Mouse (Mus musculus) MN1 (cell line): ENCODE measurements around the gene Dcaf11.

Experiments used
- DNase-seq: peaks from one replicate; pipeline ENCODE4 v3.0.0-alpha.2; 2016; ENCODE audit warnings: low spot score

Dcaf11 gene

DNA sequence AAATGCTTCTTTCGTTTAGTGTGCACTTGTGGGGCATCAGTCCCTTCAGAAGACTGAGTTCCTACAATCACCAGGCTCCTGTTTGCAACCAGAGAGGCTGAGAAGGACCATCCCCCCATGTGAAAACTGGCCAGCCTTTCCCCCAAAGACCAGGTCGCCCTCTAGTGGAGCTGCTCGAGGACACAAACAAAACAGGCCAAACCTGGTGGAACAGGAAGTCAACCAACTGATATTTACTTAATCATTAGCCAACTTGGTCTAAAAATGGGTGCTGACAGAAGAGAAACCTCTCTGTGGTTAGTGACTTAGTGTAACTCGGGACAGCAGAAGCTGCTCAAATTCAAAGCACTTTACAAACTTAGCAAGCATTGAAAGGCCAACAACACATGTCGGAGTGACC is 2.8 kb upstream of the Dcaf11 start:
- peak; percentile 80 for DNase-seq

DNA sequence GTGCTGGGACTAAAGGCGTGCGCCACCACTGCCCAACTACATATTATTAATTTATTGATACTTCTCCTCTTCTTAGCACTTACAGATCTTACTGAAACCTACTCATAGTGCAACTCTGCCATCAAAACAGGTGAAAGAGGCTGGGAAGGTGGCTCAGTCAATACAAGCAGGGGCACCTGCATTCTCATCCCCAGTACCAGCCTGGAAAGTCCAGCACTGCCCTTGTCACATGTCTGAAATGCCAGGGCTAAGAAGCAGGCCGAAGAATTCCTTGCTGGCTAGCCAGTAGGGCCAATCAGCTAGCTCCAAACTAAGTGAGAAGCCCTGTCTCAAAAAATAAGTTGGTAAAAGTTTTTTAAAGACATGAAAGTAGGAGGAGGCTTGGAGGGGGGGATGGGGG is 2.2 kb upstream of the Dcaf11 start:
- DNase-seq, result no peak

DNA sequence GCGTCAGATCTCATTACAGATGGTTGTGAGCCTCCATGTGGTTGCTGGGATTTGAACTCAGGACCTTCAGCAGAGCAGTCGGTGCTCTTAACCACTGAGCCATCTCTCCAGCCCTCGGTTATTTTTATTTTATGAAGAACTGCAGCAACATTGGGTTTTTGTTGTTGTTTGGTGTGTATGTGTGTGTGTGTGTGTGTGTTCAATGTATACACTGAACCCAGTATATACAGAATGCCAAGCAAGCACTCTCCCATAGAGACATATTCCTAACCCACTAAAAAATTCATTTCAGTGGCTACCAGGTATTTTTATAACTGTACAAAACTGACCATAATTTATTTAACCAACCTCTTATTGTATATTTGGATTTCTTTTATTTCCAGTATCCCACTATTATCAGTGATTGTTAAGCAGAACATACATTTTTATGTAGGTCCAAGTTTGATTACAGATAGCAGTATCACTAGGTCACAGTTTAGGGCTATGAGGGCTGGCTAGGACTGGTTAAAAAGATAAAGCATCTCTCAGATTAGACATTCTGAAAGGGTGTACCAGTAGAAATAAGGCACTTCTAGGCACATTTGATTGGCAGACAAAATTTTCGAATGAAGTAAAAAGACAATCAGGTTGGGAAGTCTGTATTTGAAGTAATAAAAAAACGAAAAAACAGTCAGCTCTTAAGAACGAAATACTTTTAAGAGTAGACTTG is 912 bp upstream of the Dcaf11 start:
- DNase-seq, result no peak

DNA sequence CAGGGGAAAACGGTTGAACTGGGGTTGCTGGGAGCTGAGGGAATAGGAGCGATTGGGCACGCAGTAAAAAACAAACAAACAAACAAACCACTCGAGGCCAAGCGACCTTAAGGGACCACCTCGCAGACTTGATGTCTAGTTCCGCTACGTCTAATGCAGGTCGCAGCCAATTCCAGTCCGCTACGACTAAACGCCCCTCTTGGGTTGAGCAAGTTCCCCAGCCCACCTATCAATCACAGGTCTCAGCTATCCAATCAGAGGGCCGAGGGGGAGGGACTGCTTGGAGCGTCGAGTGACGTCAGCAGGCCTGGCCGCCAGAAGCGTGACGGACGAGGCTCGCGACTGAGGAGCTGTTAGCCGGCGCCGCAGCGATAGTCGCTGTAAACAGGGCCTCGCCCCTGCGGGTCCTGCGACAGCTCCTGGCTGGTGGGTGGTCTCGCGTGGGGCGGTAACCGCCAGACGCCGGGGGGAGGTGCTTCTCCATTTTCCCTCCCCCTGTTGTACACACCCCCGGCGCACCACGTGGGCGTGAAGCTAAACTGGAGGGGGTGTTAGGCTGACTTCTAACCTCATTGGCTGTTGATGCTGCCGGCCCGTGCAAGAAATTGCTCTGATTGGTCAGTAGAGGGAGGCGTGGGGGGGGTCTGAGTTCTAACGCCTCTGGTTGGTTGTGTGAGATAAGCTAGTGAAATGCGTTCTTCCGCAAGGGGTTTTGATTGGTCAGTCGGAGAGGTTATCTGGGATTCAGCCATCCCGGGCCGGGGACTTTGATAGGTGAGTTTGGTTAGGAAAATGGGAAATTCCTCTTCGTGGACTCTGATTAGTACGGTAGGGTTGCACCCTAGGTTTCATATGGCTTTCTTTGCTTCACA is 632 bp downstream of the Dcaf11 start, which contains the start of gene A730061H03Rik:
Gene A730061H03Rik, minus strand, starts transcription at position 205 of the 872 bp plus-strand sequence.
- peak; percentile 97 for DNase-seq

DNA sequence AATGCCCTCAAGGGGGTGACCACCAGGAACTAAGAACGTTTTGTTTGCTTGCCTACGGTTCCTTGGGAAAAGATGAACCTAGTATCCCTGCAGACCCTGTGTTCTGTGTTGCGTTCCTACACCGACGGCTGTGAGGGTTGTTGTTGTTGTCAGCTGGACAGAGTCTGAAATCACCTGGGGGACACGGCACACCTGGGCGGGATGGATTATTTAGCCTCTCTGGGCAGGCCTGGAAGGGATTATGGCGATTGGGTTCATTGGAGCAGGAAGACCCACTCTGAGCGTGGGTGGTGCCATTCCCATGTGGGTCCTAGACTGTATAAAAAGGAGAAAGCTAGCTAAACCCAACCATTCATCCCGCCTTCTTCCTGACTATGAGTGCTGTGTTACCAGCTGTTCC is 2.1 kb downstream of the Dcaf11 start:
- DNase-seq, result no peak

DNA sequence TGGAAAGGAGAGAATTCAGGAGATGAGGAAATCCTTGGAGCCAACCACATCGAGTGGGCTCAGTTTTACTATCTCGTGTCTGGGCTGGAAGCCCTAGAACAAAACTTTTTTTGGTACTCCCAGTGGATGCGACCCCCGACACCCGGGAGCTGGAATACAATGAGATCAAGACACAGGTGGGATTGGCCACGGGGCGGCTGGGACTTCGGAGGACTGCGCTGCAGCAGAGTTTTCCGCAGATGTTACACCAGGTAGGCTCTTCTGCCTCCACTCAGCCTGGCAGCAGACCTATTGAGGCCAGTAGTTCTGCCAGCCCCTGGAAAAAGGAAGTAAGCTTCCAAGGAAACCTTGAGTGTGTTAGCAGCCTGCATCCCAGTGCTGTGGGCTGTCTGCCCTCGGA is 3.4 kb downstream of the Dcaf11 start:
- DNase-seq, result no peak

DNA sequence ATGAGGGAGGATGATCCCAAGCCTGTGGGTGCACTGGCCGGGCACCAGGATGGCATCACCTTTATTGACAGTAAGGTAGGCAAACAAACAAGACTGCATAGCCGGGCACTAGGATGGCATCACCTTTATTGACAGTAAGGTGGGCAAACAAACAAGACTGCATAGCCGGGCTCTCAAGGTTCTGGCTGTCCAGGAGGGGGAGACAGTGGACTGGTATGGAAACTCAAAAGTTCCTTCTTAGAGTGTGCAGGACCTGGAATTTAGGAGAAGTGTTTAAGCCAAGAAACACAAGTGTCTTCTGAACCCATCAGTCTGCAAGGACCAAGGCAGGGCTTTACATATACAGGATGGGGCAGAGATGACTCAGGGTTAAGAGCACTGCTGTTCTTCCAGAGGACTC is 5.9 kb downstream of the Dcaf11 start:
- DNase-seq, result no peak

DNA sequence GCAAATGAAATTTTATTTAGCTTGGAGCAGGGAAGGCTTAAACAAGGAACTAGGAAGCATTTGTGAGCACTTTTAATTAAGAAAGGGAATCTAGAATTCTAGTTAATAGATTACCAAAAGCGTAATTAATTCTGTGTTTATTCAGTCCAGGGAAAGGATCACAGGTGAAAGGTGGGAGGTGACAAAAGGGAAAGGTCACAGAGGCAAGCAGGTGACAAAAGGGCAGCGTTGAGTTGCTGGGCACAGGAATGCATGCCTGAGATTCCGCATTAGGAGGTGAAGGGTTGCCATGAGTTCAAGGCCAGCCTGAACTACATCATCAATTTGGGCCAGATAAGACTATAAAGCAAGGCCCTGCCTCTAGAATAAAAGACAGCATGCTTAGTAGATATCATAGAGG is 7.7 kb downstream of the Dcaf11 start:
- no peak for DNase-seq

DNA sequence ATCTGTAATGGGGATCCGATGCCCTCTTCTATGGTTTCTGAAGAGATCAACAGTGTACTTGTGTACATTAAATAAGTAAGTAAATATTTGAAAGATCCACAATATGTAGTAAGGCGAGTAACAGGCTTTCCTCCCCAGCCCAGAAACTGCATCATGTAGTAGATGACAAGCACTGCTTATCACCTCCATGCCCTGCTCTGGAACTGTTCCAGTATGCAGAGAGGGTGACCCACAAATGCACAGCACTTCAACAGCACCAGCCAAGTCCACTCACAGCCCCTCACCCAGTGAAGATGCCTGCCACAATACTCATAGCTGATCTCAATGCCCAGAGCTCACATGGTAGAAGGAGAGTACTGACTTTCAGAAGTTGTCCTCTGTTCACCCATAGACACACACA is 10.8 kb downstream of the Dcaf11 start:
- no peak for DNase-seq

DNA sequence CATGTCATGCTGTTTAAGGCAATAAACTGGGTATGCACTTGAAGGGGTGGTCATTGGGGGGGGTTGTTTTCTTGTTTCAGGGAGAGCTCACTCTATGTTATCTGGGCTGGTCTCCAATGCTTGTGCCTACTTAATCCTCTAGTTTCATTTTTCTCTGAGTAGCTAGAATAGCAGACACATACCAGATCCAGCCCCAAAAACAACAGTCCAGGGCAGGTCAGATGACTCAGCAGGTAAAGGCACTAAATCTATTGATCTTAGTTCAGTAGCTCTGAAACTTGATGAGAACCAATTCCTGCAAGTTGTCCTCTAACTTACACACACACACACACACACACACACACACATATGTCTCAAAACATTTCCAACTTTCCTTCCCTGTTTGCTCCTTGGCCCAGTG is 12.0 kb downstream of the Dcaf11 start:
- DNase-seq, result no peak

DNA sequence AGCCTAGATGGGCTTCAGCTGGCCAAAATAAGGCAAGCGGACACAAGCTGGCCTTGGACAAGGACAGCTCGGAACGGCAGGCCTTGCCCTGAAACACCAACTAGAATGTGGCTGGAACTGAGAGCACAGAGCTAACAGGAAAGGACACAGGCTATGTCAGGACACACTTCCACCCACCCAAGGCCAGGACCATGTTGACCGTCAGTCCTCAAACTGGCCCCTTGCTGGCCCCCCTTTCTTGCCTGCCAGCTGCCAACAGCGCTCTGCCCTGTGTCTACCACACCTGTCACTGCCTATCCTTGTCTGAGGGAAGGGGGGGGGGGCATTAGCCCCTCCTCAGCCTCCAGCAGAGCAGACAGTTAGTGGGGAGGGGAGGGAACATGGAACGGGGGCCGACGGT is 15.5 kb downstream of the Dcaf11 start, which contains the start of gene Fitm1:
Gene Fitm1, plus strand, starts transcription at position 316 of the 400 bp plus-strand sequence.
- DNase-seq, result no peak

DNA sequence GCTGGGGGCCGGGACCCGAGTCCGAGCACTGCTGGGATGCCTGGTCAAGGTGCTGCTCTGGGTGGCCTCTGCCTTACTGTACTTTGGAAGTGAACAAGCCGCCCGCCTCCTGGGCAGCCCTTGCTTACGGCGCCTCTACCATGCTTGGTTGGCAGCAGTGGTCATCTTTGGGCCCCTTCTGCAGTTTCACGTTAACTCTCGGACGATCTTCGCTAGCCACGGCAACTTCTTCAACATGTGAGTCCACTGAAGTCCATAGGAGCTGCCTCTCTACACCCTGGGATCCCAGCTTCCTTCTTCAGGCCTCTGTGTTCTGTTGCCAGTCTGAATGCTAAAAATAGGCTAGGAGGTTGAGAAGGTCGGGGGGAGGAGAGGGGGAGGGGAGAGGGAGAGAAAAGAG is 15.9 kb downstream of the Dcaf11 start:
- no peak for DNase-seq

DNA sequence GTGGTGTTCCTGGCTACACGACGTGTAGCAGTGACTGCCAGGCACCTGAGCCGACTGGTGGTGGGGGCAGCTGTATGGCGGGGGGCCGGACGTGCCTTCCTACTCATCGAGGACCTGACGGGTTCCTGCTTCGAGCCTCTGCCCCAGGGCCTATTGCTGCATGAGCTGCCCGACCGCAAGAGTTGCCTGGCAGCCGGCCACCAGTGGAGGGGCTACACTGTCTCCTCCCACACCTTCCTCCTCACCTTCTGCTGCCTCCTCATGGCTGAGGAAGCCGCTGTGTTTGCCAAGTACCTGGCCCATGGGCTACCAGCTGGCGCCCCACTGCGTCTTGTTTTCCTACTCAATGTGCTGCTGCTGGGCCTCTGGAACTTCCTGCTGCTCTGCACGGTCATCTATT is 16.6 kb downstream of the Dcaf11 start:
- DNase-seq, result no peak

DNA sequence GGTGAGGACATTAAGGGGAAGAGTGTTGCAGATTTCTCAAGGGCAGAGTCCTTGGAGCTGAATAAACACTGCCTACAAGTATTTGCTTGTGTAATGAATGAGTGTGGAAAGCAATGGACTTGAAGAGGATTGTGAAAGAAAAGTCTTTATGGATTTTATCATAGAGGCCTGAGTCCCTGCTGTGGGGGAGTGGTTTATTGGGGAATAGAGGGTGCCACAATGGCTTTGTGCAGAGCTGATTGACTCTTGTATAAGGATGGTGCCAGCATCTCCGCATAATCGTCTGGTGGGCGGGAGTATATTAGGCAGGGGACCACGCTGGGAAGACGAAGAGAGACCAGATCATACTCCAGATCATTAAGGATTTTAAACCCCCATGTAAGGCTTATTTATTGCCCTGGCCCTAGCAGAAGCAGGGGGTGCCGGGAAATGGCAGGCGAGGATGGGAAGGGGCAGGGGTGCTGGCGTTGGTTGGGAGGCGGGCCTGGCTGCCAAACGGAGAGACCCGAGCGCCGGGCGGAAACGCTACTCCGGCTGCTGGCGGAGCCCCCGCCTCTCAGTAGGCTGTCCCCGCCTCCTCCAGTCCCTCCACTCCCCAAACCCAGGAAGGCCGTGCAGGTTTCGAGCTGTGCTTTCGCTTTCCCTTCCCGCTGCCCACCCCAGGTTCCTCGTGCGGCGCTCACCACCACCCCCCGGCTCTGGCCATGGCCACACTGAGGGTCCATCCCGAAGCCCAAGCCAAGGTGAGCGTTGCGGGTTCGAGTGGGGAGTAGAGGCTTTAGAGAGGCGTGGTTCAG is 18.3 kb downstream of the Dcaf11 start, which contains the start of gene Psme1:
Gene Psme1, plus strand, starts transcription at position 253 of the 797 bp plus-strand sequence.
- DNase-seq, result peak; percentile 84

DNA sequence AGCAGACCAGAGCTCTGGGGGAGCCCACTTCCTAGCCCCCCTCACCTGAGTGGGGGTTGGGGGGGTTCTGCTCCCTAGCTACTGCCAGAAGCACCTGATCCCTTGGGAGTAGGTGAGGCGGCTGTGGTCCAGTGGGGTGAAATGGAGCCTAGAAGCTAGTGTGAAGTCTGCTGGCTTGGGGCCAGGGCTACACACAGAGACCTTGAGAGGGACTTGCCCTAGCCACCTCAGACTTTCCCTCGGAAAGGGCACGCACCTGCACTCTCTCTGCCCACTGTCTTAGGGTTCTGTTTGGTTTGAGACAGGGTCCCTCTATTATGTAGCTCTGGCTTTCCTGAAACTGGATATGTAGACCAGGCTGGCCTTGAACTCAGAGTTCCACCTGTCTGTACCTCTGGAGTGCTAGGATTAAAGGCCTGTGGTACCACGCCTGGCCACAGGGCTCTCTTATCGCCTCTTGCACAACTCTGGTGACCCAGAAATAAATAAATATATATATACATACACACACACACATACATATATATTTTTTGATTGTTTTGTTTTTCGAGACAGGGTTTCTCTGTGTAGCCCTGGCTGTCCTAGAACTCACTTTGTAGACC is 19.0 kb downstream of the Dcaf11 start:
- peak; percentile 66 for DNase-seq

DNA sequence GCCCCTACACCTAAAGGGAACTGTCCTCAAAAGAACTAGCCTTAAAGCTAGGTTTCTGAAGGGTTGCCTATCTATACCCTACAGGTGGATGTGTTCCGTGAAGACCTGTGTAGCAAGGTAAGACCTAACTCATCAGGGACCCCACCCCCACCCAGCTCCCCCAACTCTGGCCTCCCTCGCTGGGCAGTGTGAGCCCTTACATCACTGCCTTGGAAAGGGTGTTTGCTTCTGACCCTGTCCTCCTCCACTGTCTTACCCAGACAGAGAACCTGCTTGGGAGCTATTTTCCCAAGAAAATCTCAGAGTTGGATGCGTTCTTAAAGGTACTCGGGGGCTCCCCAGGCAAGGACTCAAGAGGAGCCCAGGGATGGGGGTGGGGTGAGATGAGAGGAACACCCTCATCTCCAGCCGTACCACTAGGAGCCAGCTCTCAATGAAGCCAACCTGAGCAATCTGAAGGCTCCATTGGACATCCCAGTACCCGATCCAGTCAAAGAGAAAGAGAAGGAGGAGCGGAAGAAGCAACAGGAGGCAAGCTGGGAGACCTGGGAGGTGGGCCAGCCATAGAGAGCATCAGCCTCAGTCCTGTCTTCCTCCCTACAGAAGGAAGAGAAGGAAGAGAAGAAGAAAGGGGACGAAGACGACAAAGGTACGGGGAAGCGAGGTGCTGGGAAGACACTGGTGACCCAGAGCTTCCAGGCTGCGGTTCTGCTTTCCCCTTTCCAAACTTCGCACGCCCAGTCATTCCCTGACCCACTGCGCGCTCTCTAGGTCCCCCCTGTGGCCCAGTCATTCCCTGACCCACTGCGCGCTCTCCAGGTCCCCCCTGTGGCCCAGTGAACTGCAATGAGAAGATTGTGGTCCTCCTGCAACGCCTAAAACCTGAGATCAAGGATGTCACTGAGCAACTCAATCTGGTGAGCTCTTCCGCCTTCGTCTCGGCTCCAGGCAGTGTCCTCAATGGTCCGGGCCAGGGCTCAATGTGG is 20.0 kb downstream of the Dcaf11 start:
- DNase-seq, result no peak

DNA sequence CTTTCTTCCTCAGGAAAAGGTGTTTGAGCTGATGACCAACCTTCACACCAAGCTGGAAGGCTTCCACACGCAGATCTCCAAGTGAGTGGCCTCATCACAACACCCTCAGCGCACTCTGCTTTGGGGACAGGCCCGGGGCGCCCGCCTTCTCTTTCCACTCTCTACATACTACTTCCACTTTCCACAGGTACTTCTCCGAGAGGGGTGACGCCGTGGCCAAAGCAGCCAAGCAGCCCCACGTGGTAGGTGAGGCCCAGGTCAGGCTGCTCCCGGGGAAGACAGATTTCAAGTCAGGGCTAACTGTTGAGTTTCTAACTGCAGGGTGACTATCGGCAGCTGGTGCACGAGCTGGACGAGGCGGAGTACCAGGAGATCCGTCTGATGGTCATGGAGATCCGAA is 20.9 kb downstream of the Dcaf11 start:
- no peak for DNase-seq

DNA sequence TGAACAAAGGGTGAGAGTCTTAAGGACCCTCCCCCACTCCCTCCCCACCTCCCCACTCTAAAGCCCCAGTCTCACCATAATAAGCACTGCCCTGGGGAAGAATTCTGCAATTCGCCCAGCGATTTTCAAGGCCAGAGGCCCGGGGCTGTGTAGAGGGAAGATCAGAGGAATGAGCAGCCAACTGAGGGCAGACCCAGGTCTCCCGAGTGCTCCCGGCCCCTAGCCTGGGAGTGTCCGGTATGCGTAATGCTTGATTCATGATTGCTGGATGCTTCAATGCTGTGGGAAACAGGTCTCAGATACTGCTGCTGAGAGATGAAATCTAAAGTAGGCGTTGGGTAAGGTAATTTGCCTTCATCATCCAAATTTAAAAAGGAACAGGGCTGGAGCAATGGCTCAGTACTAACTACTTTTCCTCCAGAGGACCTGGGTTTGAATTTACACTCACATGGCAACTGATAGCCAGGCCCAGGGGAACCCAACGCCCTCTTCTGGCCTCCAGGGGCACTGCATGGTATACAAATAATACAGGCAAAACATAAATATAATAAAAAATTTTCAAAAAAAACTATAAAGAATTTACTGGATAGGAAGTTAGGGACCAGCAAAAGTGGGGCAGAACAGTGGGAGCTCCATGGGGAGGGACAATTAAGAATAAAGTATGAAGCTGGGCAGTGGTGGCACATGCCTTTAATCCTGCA is 22.3 kb downstream of the Dcaf11 start:
- no peak for DNase-seq

DNA sequence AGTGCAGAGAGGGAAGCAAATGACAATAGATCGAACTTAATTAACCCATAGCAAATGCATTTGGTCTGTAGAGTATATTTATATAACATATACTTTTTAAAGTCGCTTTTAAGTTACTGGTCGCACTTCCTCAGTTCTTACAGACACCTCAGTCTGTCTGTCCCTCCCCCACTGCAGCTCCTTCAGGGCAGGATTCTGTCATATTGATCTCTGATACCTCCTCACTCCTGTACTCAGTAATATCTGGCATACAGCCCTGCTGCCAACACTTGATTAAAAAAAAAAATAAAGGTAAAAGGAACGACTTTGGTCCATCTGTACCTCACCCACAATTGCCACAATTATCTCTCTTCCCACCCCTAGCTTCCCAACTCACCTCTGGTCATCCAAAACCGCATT is 24.5 kb downstream of the Dcaf11 start:
- no peak for DNase-seq
